Mouse (Mus musculus) gastrocnemius, adult 8-10 months (tissue): ENCODE measurements around the gene Kif19a. TPM values are rescaled to one million over a fixed set of nuclear protein-coding genes. Genes with fewer than 3 reads are reported as not detected.

Experiments
- total RNA-seq, 4 experiments: library from RNA; stranded (reverse); gene quantifications; 2 replicates each; pipeline ENCODE4 v1.2.4; 2022

Kif19a gene
- total RNA-seq, 4 experiments from 2014 or later, result 0.62 to 0.82 (median 0.67) TPM; not detected in 1

Other genes with a start within 250 kb of the Kif19a start
- 100 to 1,000 TPM; 528 to 780 (median 621) TPM for gene Rpl38, start 96.9 kb upstream of the Kif19a start, total RNA-seq
- gene Ttyh2, start 90.0 kb upstream of the Kif19a start, total RNA-seq, result 10 to 100 TPM; 17.6 to 20.2 (median 19.4) TPM
- not detected for gene Dnaic2, start 38.0 kb upstream of the Kif19a start, total RNA-seq
- gene Btbd17, start 30.6 kb downstream of the Kif19a start, total RNA-seq, result not detected
- gene Gpr142, start 33.5 kb downstream of the Kif19a start, total RNA-seq, result not detected
- 10 to 100 TPM; 31.9 to 49.5 (median 39.2) TPM for gene Gprc5c, start 85.8 kb downstream of the Kif19a start, total RNA-seq
- gene Cd300a, start 124.7 kb downstream of the Kif19a start, total RNA-seq, result under 1 TPM; 0.29 to 0.54 (median 0.34) TPM
- gene Cd300lb, start 169.0 kb downstream of the Kif19a start, total RNA-seq, result under 1 TPM; 0.12 to 0.17 (median 0.16) TPM
- gene Cd300c, start 203.8 kb downstream of the Kif19a start, total RNA-seq, result not detected
- gene Cd300ld, start 224.5 kb downstream of the Kif19a start, total RNA-seq, result under 1 TPM; 0.10 to 0.34 (median 0.21) TPM
- under 1 TPM in 1 of 4 experiments, not detected in 3; 0.27 TPM for gene Cd300c2, start 236.5 kb downstream of the Kif19a start, total RNA-seq